Mouse (Mus musculus): ENCODE data around the gene Frrs1l.

Frrs1l gene

DNA sequence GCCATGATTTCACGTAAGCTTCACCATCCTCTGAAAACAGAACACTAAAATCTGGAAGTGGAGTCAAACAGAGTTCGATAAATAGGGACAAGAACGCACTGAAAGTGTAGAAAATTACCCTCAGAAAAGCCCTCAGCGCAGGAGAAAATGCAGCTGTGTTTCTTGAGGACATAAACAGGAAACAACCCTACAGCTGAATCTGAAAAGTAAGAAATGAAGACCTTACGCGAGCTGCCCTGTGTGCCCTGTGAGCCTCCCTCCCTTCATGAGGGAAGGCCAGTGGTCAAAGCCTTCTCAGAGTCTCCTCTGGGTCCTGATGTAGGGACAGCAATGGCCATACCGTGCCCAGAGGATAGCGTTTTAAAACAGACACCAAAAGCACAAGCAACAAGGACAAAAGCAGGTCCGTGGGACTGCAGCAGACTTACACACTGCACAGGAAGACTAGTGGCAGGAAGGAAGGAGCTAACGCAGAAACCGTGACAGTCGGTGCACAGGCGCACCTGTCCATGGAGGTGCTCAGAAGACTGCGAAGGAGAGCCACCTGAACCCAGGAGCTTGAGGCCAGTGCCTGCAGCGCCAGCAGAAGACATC lies 74.4 kb downstream of the Frrs1l start:
- DNase-seq (ENCODE audit: low read depth, low spot score) = no peak

DNA sequence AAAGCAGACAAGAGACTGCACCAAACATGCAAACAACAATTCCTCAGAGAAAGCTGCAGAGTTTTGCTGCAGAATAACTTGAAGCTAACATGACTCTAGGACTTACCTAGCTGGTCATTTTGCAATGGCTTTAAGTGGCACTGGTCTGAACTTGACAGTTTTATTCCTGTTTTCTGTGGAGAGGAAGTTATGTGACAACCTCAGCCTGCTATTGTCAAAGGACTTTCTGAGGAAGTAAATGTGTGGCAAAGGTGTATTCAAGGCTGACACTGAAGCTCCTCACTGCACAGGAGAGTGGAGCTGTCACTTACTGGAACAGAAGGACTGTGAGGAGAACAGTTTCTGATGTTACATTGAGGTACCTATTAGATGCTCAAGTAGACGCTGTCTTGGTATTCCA lies 75.4 kb downstream of the Frrs1l start:
- no peak for DNase-seq (ENCODE audit: low read depth, low spot score)

DNA sequence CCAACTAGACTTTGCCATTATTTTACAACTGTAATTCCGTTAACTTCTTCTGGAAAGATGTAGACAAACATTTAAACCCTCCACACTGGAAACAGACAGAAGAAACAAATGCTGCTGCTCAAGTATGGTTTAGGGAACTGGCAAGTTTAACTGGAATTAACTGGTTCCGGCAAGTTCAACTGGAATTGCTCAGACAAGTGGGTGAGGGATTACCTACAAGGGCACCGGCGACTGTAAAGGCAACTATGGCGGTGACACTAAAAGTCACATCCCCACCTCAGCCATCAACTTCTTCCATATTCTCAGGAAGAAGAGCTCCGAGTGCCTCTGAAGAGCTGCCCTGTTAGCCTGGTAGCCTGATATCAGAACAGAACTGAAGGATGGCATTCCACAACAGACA lies 75.9 kb downstream of the Frrs1l start:
- DNase-seq (ENCODE audit: low read depth, low spot score) = no peak

- DNase-seq (ENCODE audit: low read depth, low spot score) = no peak
Measured at GRCm38 (mm10) chr4:56912382-56913001, 77.7 kb downstream of the Frrs1l start.

DNA sequence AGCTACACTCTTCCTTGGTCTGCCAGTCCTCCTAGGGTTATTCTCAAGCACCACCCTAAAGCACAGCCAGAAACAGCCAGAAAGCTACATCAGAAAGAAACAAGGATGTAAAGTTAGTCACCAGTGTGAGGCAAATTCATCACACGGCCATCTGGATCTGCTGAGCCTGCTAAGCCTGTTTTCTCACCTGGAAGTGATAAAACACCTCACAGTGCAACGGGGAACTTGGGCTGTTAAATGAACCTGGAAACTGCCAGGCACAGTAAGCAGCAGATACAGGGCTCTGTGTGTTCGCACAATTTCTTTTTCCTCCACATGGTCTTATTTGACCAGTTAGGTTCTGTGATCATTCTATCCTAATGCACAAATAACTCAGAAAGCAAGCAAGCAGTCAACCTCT lies 80.6 kb downstream of the Frrs1l start:
- no peak for DNase-seq (ENCODE audit: low read depth, low spot score)

DNA sequence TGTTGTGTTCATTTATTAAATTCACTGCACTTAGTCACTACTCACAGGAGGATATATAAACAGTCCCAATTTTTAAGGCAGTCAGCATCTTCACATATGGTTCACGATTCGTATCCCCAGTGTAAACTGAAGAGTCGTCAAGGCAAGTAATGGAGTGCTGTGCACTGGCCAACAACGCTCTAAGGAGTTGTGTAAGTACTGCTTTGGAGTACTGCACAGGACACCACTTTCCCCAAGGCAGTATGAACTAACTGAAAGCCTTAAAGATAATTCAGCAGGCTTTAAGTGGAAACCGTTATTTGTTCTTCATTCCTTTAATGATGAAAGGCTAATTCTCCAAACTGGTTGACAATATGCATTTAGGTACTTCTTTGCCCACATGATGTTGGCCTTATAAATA lies 82.5 kb downstream of the Frrs1l start:
- no peak for DNase-seq (ENCODE audit: low read depth, low spot score)
